Mouse (Mus musculus): ENCODE measurements around the gene Nt5e. TPM values are rescaled to one million over a fixed set of nuclear protein-coding genes. Genes with fewer than 3 reads are reported as not detected.

The Nt5e gene
- polyA plus RNA-seq, 1 experiment from 2014 or later, result 4.0 TPM

GRCm38 (mm10) chr9:88366308-88366707, 39.3 kb downstream of the Nt5e start:
- H3K36me3 ChIP-seq, result peaks cover 38% of the 10 kb centered on the region

GRCm38 (mm10) chr9:88366819-88367218, 39.8 kb downstream of the Nt5e start:
- WGBS, result 89% methylated on average over 4 of the region's 4 CpGs
- Histone ChIP-seq H3K9me3 (no peaks in the 10 kb centered on the region), H3K4me2 (no peak overlapping the region), H3K36me3 (peaks cover 40% of the 10 kb centered on the region), H3K27me3 (replicated peaks) (no peaks in the 10 kb centered on the region), H3K27ac (replicated peaks) (no peak overlapping the region), H3K9ac (no peak overlapping the region), H3K4me1 (peaks cover 15% of the 10 kb centered on the region), H3K4me3 (no peak overlapping the region)
- no peak for ATAC-seq (ENCODE audit: extremely low read depth, insufficient number of reproducible peaks, low FRiP score, low TSS enrichment)

More at GRCm38 (mm10) chr9:88366308-88366707, 39.3 kb downstream of the Nt5e start:
- H3K9me3 ChIP-seq, result no peaks in the 10 kb centered on the region
- no peak overlapping the region for H3K9ac ChIP-seq
- no peak for ATAC-seq (ENCODE audit: extremely low read depth, insufficient number of reproducible peaks, low FRiP score, low TSS enrichment)
- no peak overlapping the region for H3K4me3 ChIP-seq
- H3K4me2 ChIP-seq, result no peak overlapping the region
- peaks cover 20% of the 10 kb centered on the region for H3K4me1 ChIP-seq
- 81% methylated on average over 4 of the region's 4 CpGs for WGBS
- no peaks in the 10 kb centered on the region for H3K27me3 ChIP-seq (replicated peaks)
- H3K27ac ChIP-seq (replicated peaks), result no peak overlapping the region

GRCm38 (mm10) chr9:88367322-88367721, 40.3 kb downstream of the Nt5e start:
- H3K36me3 ChIP-seq, result peaks cover 40% of the 10 kb centered on the region
- no peak overlapping the region for H3K9ac ChIP-seq
- no peaks in the 10 kb centered on the region for H3K9me3 ChIP-seq
- ATAC-seq (ENCODE audit: extremely low read depth, insufficient number of reproducible peaks, low FRiP score, low TSS enrichment), result no peak
- no peak overlapping the region for H3K27ac ChIP-seq (replicated peaks)
- 81% methylated on average over 5 of the region's 5 CpGs for WGBS
- H3K27me3 ChIP-seq (replicated peaks), result no peaks in the 10 kb centered on the region
- H3K4me3 ChIP-seq, result no peak overlapping the region
- no peak overlapping the region for H3K4me2 ChIP-seq
- H3K4me1 ChIP-seq, result peaks cover 10% of the 10 kb centered on the region

GRCm38 (mm10) chr9:88367751-88368150, 40.8 kb downstream of the Nt5e start:
- Histone ChIP-seq H3K9me3 (no peaks in the 10 kb centered on the region), H3K27me3 (replicated peaks) (no peaks in the 10 kb centered on the region), H3K4me2 (no peak overlapping the region), H3K4me1 (peaks cover 5% of the 10 kb centered on the region), H3K9ac (no peak overlapping the region), H3K36me3 (peaks cover 40% of the 10 kb centered on the region), H3K27ac (replicated peaks) (no peak overlapping the region), H3K4me3 (no peak overlapping the region)
- ATAC-seq (ENCODE audit: extremely low read depth, insufficient number of reproducible peaks, low FRiP score, low TSS enrichment), result no peak
- 64% methylated on average over 1 of the region's 1 CpGs for WGBS

- no peak overlapping the region for H3K27ac ChIP-seq (replicated peaks)
- WGBS, result 86% methylated on average over 5 of the region's 5 CpGs
- no peaks in the 10 kb centered on the region for H3K9me3 ChIP-seq
- no peak overlapping the region for H3K4me3 ChIP-seq
- H3K27me3 ChIP-seq (replicated peaks), result no peaks in the 10 kb centered on the region
- ATAC-seq (ENCODE audit: extremely low read depth, insufficient number of reproducible peaks, low FRiP score, low TSS enrichment), result no peak
- peaks cover 38% of the 10 kb centered on the region for H3K36me3 ChIP-seq
- 0 out of 2 replicates have a peak, but pooled peaks cover 6% of the 10 kb centered on the region for H3K4me1 ChIP-seq
- H3K4me2 ChIP-seq, result no peak overlapping the region
- H3K9ac ChIP-seq, result no peak overlapping the region
Measured at GRCm38 (mm10) chr9:88368476-88368875, 41.5 kb downstream of the Nt5e start.

- H3K36me3 ChIP-seq, result peaks cover 39% of the 10 kb centered on the region
Measured at GRCm38 (mm10) chr9:88369666-88370065, 42.7 kb downstream of the Nt5e start.

GRCm38 (mm10) chr9:88371201-88371600, 44.2 kb downstream of the Nt5e start:
- Histone ChIP-seq H3K4me1 (0 out of 2 replicates have a peak, but pooled peaks cover 6% of the 10 kb centered on the region), H3K36me3 (peaks cover 32% of the 10 kb centered on the region), H3K27me3 (replicated peaks) (no peaks in the 10 kb centered on the region), H3K9me3 (no peaks in the 10 kb centered on the region), H3K4me3 (no peak overlapping the region), H3K9ac (no peak overlapping the region), H3K27ac (replicated peaks) (no peak overlapping the region), H3K4me2 (no peak overlapping the region)
- no peak for ATAC-seq (ENCODE audit: extremely low read depth, insufficient number of reproducible peaks, low FRiP score, low TSS enrichment)
- whole genome bisulfite sequencing, result 84% methylated on average over 2 of the region's 2 CpGs

More at GRCm38 (mm10) chr9:88369666-88370065, 42.7 kb downstream of the Nt5e start:
- Histone ChIP-seq H3K4me1 (0 out of 2 replicates have a peak, but pooled peaks cover 6% of the 10 kb centered on the region), H3K27me3 (replicated peaks) (no peaks in the 10 kb centered on the region), H3K4me3 (no peak overlapping the region), H3K9me3 (no peaks in the 10 kb centered on the region), H3K4me2 (no peak overlapping the region), H3K9ac (no peak overlapping the region), H3K27ac (replicated peaks) (no peak overlapping the region)
- ATAC-seq (ENCODE audit: extremely low read depth, insufficient number of reproducible peaks, low FRiP score, low TSS enrichment), result no peak
- 60% methylated on average over 2 of the region's 2 CpGs for WGBS

GRCm38 (mm10) chr9:88373001-88373400, 46.0 kb downstream of the Nt5e start:
- ATAC-seq (ENCODE audit: extremely low read depth, insufficient number of reproducible peaks, low FRiP score, low TSS enrichment), result no peak
- no peak overlapping the region for H3K4me3 ChIP-seq
- no peaks in the 10 kb centered on the region for H3K9me3 ChIP-seq
- no peak overlapping the region for H3K4me2 ChIP-seq
- H3K36me3 ChIP-seq, result peaks cover 39% of the 10 kb centered on the region
- H3K27ac ChIP-seq (replicated peaks), result no peak overlapping the region
- 0 out of 2 replicates have a peak, but pooled peaks cover 6% of the 10 kb centered on the region for H3K4me1 ChIP-seq
- H3K9ac ChIP-seq, result no peak overlapping the region
- WGBS, result 58% methylated on average over 2 of the region's 2 CpGs
- H3K27me3 ChIP-seq (replicated peaks), result no peaks in the 10 kb centered on the region

GRCm38 (mm10) chr9:88377483-88377882, 50.5 kb downstream of the Nt5e start:
- H3K4me1 ChIP-seq, result 0 out of 2 replicates have a peak, but pooled peaks cover 6% of the 10 kb centered on the region
- H3K27ac ChIP-seq (replicated peaks), result no peak overlapping the region
- WGBS, result 85% methylated on average over 5 of the region's 5 CpGs
- H3K9ac ChIP-seq, result no peak overlapping the region
- H3K9me3 ChIP-seq, result no peaks in the 10 kb centered on the region
- no peak for ATAC-seq (ENCODE audit: extremely low read depth, insufficient number of reproducible peaks, low FRiP score, low TSS enrichment)
- H3K4me2 ChIP-seq, result no peak overlapping the region
- H3K36me3 ChIP-seq, result peaks cover 56% of the 10 kb centered on the region
- no peak overlapping the region for H3K4me3 ChIP-seq
- no peaks in the 10 kb centered on the region for H3K27me3 ChIP-seq (replicated peaks)

GRCm38 (mm10) chr9:88379057-88379456, 52.1 kb downstream of the Nt5e start:
- H3K36me3 ChIP-seq, result peaks cover 66% of the 10 kb centered on the region
- no peak overlapping the region for H3K27ac ChIP-seq (replicated peaks)
- no peaks in the 10 kb centered on the region for H3K4me1 ChIP-seq
- H3K4me2 ChIP-seq, result no peak overlapping the region
- no peaks in the 10 kb centered on the region for H3K27me3 ChIP-seq (replicated peaks)
- WGBS, result 66% methylated on average over 3 of the region's 3 CpGs
- H3K9me3 ChIP-seq, result no peaks in the 10 kb centered on the region
- H3K4me3 ChIP-seq, result no peak overlapping the region
- no peak overlapping the region for H3K9ac ChIP-seq
- ATAC-seq (ENCODE audit: extremely low read depth, insufficient number of reproducible peaks, low FRiP score, low TSS enrichment), result no peak

GRCm38 (mm10) chr9:88380076-88380475, 53.1 kb downstream of the Nt5e start:
- Histone ChIP-seq H3K4me3 (no peak overlapping the region), H3K4me2 (no peak overlapping the region), H3K4me1 (no peaks in the 10 kb centered on the region), H3K27ac (replicated peaks) (no peak overlapping the region), H3K36me3 (peaks cover 65% of the 10 kb centered on the region), H3K9me3 (no peaks in the 10 kb centered on the region), H3K27me3 (replicated peaks) (no peaks in the 10 kb centered on the region), H3K9ac (no peak overlapping the region)
- WGBS, result 70% methylated on average over 7 of the region's 7 CpGs
- no peak for ATAC-seq (ENCODE audit: extremely low read depth, insufficient number of reproducible peaks, low FRiP score, low TSS enrichment)

- no peaks in the 10 kb centered on the region for H3K9me3 ChIP-seq
Measured at GRCm38 (mm10) chr9:88380542-88380941, 53.5 kb downstream of the Nt5e start.

More at GRCm38 (mm10) chr9:88380542-88380941, 53.5 kb downstream of the Nt5e start:
- H3K27ac ChIP-seq (replicated peaks), result no peak overlapping the region
- 79% methylated on average over 1 of the region's 1 CpGs for WGBS
- H3K36me3 ChIP-seq, result peaks cover 65% of the 10 kb centered on the region
- H3K9ac ChIP-seq, result no peak overlapping the region
- no peaks in the 10 kb centered on the region for H3K27me3 ChIP-seq (replicated peaks)
- H3K4me1 ChIP-seq, result no peaks in the 10 kb centered on the region
- no peak for ATAC-seq (ENCODE audit: extremely low read depth, insufficient number of reproducible peaks, low FRiP score, low TSS enrichment)
- no peak overlapping the region for H3K4me3 ChIP-seq
- H3K4me2 ChIP-seq, result no peak overlapping the region

Data from heart, embryonic 13.5 days (tissue).